Mouse (Mus musculus): ENCODE measurements around the gene Cox8c. TPM values are rescaled to one million over a fixed set of nuclear protein-coding genes. Genes with fewer than 3 reads are reported as not detected.

Gene Cox8c
- polyA plus RNA-seq (2014; fragmentation: Nextera tagmentation; extraction: Ambion mirVana): not detected in 2 replicates

DNA sequence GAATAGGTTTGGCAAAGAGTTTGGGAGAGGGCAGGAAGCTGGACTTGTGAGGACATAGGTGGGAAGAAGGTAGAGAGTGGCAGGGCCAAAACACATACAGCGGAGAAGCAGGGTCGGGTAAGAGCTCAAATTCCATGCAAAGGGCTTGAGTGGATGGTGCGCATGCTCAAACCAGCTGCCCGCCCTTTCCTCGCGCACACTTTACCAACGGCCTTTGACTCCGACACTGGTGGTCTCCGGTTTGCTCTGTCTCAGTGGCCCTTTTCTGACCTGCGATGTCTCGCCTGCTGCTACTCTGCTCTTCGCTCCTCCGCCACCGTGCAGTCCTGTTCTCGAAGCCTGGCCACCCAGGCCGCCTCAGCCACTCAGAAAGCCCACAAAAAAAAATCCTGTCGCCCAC lies at the start of gene Cox8c:
Gene Cox8c (plus strand): TSS at position 226 of the 400 bp plus-strand sequence.
- H3K4me3 ChIP-seq (ENCODE audit: low read depth, low read length): no peak within 1 kb of the TSS
- no peak for ATAC-seq
- H3K36me3 ChIP-seq (ENCODE audit: control insufficient read depth, insufficient read depth, low read length): no peaks in the 10 kb centered on the region
- H3K4me2 ChIP-seq (ENCODE audit: low read length): no peak within 1 kb of the TSS
- no peak within 1 kb of the TSS for H3K9ac ChIP-seq (ENCODE audit: low read length)
- no peak for DNase-seq (ENCODE audit: low spot score)
- H3K9me3 ChIP-seq (replicated peaks; ENCODE audit: control insufficient read depth, low read length): no peaks in the 10 kb centered on the region
- 95% methylated on average over 17 of the region's 17 CpGs for WGBS
- no peaks in the 10 kb centered on the region for H3K4me1 ChIP-seq (ENCODE audit: control insufficient read depth, insufficient read depth, low read length)
- no peak within 1 kb of the TSS for H3K27ac ChIP-seq (ENCODE audit: low read depth, low read length)
- H3K27me3 ChIP-seq (replicated peaks; ENCODE audit: control insufficient read depth, insufficient read depth, low read length): no peaks in the 10 kb centered on the region

- H3K9me3 ChIP-seq (replicated peaks; ENCODE audit: control insufficient read depth, low read length): no peaks in the 10 kb centered on the region
- ATAC-seq (no peak), DNase-seq (ENCODE audit: low spot score) (no peak)
- H3K9ac ChIP-seq (ENCODE audit: low read length): no peak overlapping the region
- no peaks in the 10 kb centered on the region for H3K4me1 ChIP-seq (ENCODE audit: control insufficient read depth, insufficient read depth, low read length)
- no peaks in the 10 kb centered on the region for H3K27me3 ChIP-seq (replicated peaks; ENCODE audit: control insufficient read depth, insufficient read depth, low read length)
- no peaks in the 10 kb centered on the region for H3K36me3 ChIP-seq (ENCODE audit: control insufficient read depth, insufficient read depth, low read length)
- H3K4me3 ChIP-seq (ENCODE audit: low read depth, low read length): no peak overlapping the region
- no peak overlapping the region for H3K27ac ChIP-seq (ENCODE audit: low read depth, low read length)
- no peak overlapping the region for H3K4me2 ChIP-seq (ENCODE audit: low read length)
These were observed 38.3 kb upstream of the Cox8c start for GRCm38 (mm10) chr12:102860806-102861205.

DNA sequence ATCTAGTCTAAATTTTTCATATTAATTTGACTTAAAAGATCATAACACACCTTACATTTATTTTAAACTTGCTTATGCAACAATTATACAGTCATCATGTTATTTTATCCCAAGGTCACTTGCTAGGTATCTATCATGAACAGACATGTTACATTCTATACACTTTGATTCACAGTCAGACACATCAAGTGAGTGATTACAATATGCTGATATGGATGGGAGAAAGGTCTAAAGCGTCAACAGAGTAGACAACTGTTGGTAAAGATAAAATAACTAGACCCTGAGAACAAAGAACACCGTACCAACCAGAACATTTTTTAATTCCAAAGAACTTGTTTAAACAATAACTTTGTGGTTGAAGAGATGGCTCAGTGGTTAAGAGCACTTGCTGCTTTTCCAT lies 29.3 kb upstream of the Cox8c start:
- Histone ChIP-seq H3K4me1 (ENCODE audit: control insufficient read depth, insufficient read depth, low read length) (no peaks in the 10 kb centered on the region), H3K4me2 (ENCODE audit: low read length) (no peak overlapping the region), H3K4me3 (ENCODE audit: low read depth, low read length) (no peak overlapping the region), H3K9ac (ENCODE audit: low read length) (no peak overlapping the region), H3K36me3 (ENCODE audit: control insufficient read depth, insufficient read depth, low read length) (no peaks in the 10 kb centered on the region), H3K27ac (ENCODE audit: low read depth, low read length) (no peak overlapping the region), H3K27me3 (replicated peaks; ENCODE audit: control insufficient read depth, insufficient read depth, low read length) (no peaks in the 10 kb centered on the region), H3K9me3 (replicated peaks; ENCODE audit: control insufficient read depth, low read length) (no peaks in the 10 kb centered on the region)
- WGBS: 97% methylated on average over 2 of the region's 2 CpGs
- no peak for ATAC-seq
- DNase-seq (ENCODE audit: low spot score): no peak

- Histone ChIP-seq H3K27ac (ENCODE audit: low read depth, low read length) (no peak overlapping the region), H3K27me3 (replicated peaks; ENCODE audit: control insufficient read depth, insufficient read depth, low read length) (no peaks in the 10 kb centered on the region), H3K4me2 (ENCODE audit: low read length) (no peak overlapping the region), H3K36me3 (ENCODE audit: control insufficient read depth, insufficient read depth, low read length) (no peaks in the 10 kb centered on the region), H3K9ac (ENCODE audit: low read length) (no peak overlapping the region), H3K4me1 (ENCODE audit: control insufficient read depth, insufficient read depth, low read length) (peaks cover 1% of the 10 kb centered on the region), H3K9me3 (replicated peaks; ENCODE audit: control insufficient read depth, low read length) (no peaks in the 10 kb centered on the region), H3K4me3 (ENCODE audit: low read depth, low read length) (no peak overlapping the region)
- no peak for ATAC-seq
- WGBS: 87% methylated on average over 1 of the region's 1 CpGs
- DNase-seq (ENCODE audit: low spot score): no peak
These were observed 28.6 kb upstream of the Cox8c start for GRCm38 (mm10) chr12:102870527-102870926.

DNA sequence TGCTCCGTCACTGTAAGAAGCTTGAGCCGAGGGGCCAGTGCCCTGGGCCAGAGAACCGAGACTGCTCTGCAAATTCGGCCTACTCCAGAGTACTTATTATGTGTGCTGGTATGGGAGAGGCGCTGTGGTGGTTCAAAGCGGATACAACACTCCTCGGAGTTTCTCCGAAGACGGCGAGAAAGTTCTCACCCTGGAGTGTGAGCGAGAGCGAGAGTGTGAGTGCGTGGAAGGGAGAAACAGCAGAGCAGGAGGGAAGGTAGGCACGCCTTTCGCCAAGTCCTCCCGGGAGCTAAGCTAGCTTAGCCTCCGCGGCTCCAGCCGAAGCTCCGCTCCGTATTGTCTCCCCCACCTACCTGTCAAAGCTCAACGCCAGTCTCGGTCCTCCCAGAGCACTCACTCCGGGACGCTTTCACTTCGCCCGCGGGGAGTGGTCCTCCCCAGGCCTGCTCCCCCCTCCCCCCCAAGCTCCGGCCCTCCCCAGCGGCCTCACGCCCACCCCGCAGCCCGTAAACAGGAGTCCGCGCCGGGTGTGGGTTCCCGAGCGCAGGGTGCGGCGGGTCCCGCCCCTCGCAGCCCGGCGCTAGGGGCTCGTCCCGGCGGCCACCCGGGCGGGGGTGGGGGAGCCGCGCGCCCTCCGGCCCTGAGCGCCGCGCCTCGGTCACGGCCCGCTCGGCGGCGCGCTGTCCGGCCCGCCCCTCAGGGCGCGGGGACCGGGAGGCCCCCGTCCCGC lies 21.6 kb upstream of the Cox8c start:
- Histone ChIP-seq H3K9me3 (replicated peaks; ENCODE audit: control insufficient read depth, low read length) (no peaks in the 10 kb centered on the region), H3K4me3 (ENCODE audit: low read depth, low read length) (peak overlapping the region; percentile 93), H3K36me3 (ENCODE audit: control insufficient read depth, insufficient read depth, low read length) (no peaks in the 10 kb centered on the region), H3K4me2 (ENCODE audit: low read length) (peak overlapping the region; percentile 83), H3K4me1 (ENCODE audit: control insufficient read depth, insufficient read depth, low read length) (peaks cover 16% of the 10 kb centered on the region), H3K9ac (ENCODE audit: low read length) (peak overlapping the region; percentile 93), H3K27ac (ENCODE audit: low read depth, low read length) (peak overlapping the region; percentile 94), H3K27me3 (replicated peaks; ENCODE audit: control insufficient read depth, insufficient read depth, low read length) (no peaks in the 10 kb centered on the region)
- ATAC-seq (peak; percentile 75), DNase-seq (ENCODE audit: low spot score) (peak; percentile 60)
- under 1% methylated on average over 55 of the region's 70 CpGs for WGBS

DNA sequence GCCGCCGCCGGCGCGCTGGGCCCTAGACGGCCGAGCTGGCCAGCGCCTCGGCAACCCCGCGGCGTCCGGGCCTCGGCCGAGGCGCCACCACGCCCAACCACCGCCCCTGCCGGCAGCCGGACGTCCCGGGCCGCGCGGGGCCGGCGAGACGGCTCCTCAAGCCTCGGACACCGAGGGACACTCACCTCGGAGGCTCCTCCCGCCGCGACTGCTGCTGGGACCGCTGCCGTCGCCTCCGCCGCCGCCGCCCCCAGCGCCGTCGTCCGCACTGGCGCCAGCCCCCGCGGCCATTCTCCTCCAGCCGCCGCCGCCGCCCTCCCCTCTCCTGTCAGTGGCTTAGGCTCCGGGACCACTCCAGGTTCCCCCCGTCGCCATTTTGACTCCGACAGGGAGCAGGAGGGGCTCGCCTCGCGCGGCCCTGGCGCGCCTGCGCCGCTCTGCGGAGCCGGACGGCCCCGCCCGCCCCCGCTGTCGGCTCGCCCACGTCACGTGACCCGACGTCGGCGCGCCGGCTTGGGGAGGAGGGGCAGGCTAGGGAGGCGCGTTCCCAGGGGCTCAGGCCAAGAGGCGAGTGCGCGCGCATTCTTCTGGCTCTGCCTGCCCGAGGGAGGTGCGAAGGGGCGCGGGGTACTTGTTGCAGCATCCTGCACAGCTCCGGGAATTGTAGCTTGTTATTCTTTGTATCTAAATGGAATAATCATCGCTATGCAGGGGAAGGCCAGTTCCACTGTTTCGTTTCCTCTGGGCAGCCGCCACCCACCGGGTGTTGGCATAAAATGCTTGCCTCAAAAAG lies 20.9 kb upstream of the Cox8c start, which contains the start of gene Btbd7:
Gene Btbd7 (minus strand): TSS at position 441 of the 793 bp plus-strand sequence.
- DNase-seq (ENCODE audit: low spot score): peak; percentile 99
- under 1% methylated on average over 55 of the region's 95 CpGs for WGBS

GRCm38 (mm10) chr12:102878901-102879300 lies 20.2 kb upstream of the Cox8c start:
- Histone ChIP-seq H3K4me2 (ENCODE audit: low read length) (peak overlapping the region; percentile 54), H3K27me3 (replicated peaks; ENCODE audit: control insufficient read depth, insufficient read depth, low read length) (no peaks in the 10 kb centered on the region), H3K9me3 (replicated peaks; ENCODE audit: control insufficient read depth, low read length) (no peaks in the 10 kb centered on the region), H3K27ac (ENCODE audit: low read depth, low read length) (peak overlapping the region; percentile 72), H3K9ac (ENCODE audit: low read length) (peak overlapping the region; percentile 93; the same call in 1 of the 2 replicates), H3K36me3 (ENCODE audit: control insufficient read depth, insufficient read depth, low read length) (no peaks in the 10 kb centered on the region), H3K4me3 (ENCODE audit: low read depth, low read length) (peak overlapping the region; percentile 93), H3K4me1 (ENCODE audit: control insufficient read depth, insufficient read depth, low read length) (peaks cover 16% of the 10 kb centered on the region)
- peak; percentile 9; the same call in 1 of the 2 replicates for ATAC-seq
- DNase-seq (ENCODE audit: low spot score): peak; percentile 58
- 30% methylated on average over 7 of the region's 7 CpGs for WGBS

More for the DNA sequence above, 20.9 kb upstream of the Cox8c start, which contains the start of gene Btbd7:
- peak within 1 kb of the TSS; percentile 94 for H3K27ac ChIP-seq (ENCODE audit: low read depth, low read length)
- H3K9me3 ChIP-seq (replicated peaks; ENCODE audit: control insufficient read depth, low read length): no peaks in the 10 kb centered on the region
- no peaks in the 10 kb centered on the region for H3K36me3 ChIP-seq (ENCODE audit: control insufficient read depth, insufficient read depth, low read length)
- H3K9ac ChIP-seq (ENCODE audit: low read length): peak within 1 kb of the TSS; percentile 93
- peak; percentile 97 for ATAC-seq
- no peaks in the 10 kb centered on the region for H3K27me3 ChIP-seq (replicated peaks; ENCODE audit: control insufficient read depth, insufficient read depth, low read length)
- peak within 1 kb of the TSS; percentile 83 for H3K4me2 ChIP-seq (ENCODE audit: low read length)
- peaks cover 16% of the 10 kb centered on the region for H3K4me1 ChIP-seq (ENCODE audit: control insufficient read depth, insufficient read depth, low read length)
- H3K4me3 ChIP-seq (ENCODE audit: low read depth, low read length): peak within 1 kb of the TSS; percentile 93

GRCm38 (mm10) chr12:102885735-102886134 lies 13.4 kb upstream of the Cox8c start:
- no peaks in the 10 kb centered on the region for H3K27me3 ChIP-seq (replicated peaks; ENCODE audit: control insufficient read depth, insufficient read depth, low read length)
- no peaks in the 10 kb centered on the region for H3K4me1 ChIP-seq (ENCODE audit: control insufficient read depth, insufficient read depth, low read length)
- H3K9ac ChIP-seq (ENCODE audit: low read length): no peak overlapping the region
- H3K4me3 ChIP-seq (ENCODE audit: low read depth, low read length): no peak overlapping the region
- no peaks in the 10 kb centered on the region for H3K36me3 ChIP-seq (ENCODE audit: control insufficient read depth, insufficient read depth, low read length)
- no peaks in the 10 kb centered on the region for H3K9me3 ChIP-seq (replicated peaks; ENCODE audit: control insufficient read depth, low read length)
- no peak overlapping the region for H3K27ac ChIP-seq (ENCODE audit: low read depth, low read length)
- ATAC-seq: peak; percentile 77
- H3K4me2 ChIP-seq (ENCODE audit: low read length): no peak overlapping the region
- 15% methylated on average over 5 of the region's 5 CpGs for WGBS
- peak; percentile 75 for DNase-seq (ENCODE audit: low spot score)
